Mouse (Mus musculus) G1E (cell line): Measurements from ENCODE around the gene Gm49405.

ENCODE experiments used
- CTCF ChIP-seq: IDR thresholded peaks from 2 replicates; pipeline ENCODE4 v1.5.1; 2012; ENCODE audit warnings: low read depth, low read length, inconsistent platforms, mixed read lengths
- GATA1 ChIP-seq: IDR thresholded peaks from 2 replicates; pipeline ENCODE4 v1.6.1; 2012; ENCODE audit warnings: borderline replicate concordance, low read length, inconsistent platforms, mixed read lengths
- POLR2AphosphoS5 ChIP-seq: IDR thresholded peaks from 2 replicates; pipeline ENCODE4 v1.6.1; 2012; ENCODE audit warnings: low read depth, low read length, inconsistent platforms; ENCODE audit not compliant: insufficient replicate concordance

GRCm38 (mm10) chr19:4054613-4055012 lies 54.2 kb downstream of the Gm49405 start:
- TF ChIP-seq CTCF (no peak), GATA1 (no peak), POLR2AphosphoS5 (no peak)
